Mouse (Mus musculus) ES-E14 (cell line): ENCODE results near the gene Gdpgp1. TPM values are rescaled to one million over a fixed set of nuclear protein-coding genes. Genes with fewer than 3 reads are reported as not detected.

ENCODE experiments used
- DNase-seq: peaks from one replicate; pipeline ENCODE4 v3.0.0-alpha.2; 2013; ENCODE audit warnings: low read depth, low spot score
- H3K27ac ChIP-seq: 2 replicates; pipeline ENCODE4 v1.5.1; 2012; ENCODE audit warnings: low read depth, mild to moderate bottlenecking, low read length, moderate library complexity, mixed read lengths; ENCODE audit not compliant: poor library complexity, insufficient read depth, severe bottlenecking
- H3K36me3 ChIP-seq: 2 replicates; pipeline ENCODE4 v1.6.1; 2012; ENCODE audit warnings: mild to moderate bottlenecking, low read length, moderate library complexity, mixed read lengths; ENCODE audit not compliant: control insufficient read depth, poor library complexity, insufficient read depth, severe bottlenecking
- H3K4me1 ChIP-seq, 2 experiments: fragments of 150-350 bp in 1 of 2; sonication (generic) in 1 of 2; 2 replicates each; pipeline ENCODE4 v1.6.1; 2012; ENCODE audit warnings: low read length in 2 of 2, mild to moderate bottlenecking in 1 of 2, mixed read lengths in 1 of 2; ENCODE audit not compliant: control insufficient read depth in 2 of 2, insufficient read depth in 2 of 2, poor library complexity in 1 of 2
- H3K4me3 ChIP-seq, 2 experiments: fragments of 150-350 bp in 1 of 2; sonication (generic) in 1 of 2; 2 replicates each; pipeline ENCODE4 v1.5.1; 2012; ENCODE audit warnings: low read length in 2 of 2, low read depth in 1 of 2, mild to moderate bottlenecking in 1 of 2, mixed read lengths in 1 of 2; ENCODE audit not compliant: insufficient read depth in 1 of 2, poor library complexity in 1 of 2, severe bottlenecking in 1 of 2
- H3K9ac ChIP-seq: 2 replicates; pipeline ENCODE4 v1.6.1; 2012; ENCODE audit warnings: low read depth, mild to moderate bottlenecking, low read length, mixed read lengths; ENCODE audit not compliant: poor library complexity, insufficient read depth, severe bottlenecking
- H3K9me3 ChIP-seq: fragments of 150-350 bp; sonication (generic); 2 replicates; pipeline ENCODE4 v1.6.1; 2012; ENCODE audit warnings: low read depth, mild to moderate bottlenecking, low read length; ENCODE audit not compliant: control insufficient read depth, insufficient read depth
- CHD2 ChIP-seq: IDR thresholded peaks from 2 replicates; pipeline ENCODE4 v1.6.1; 2014; ENCODE audit warnings: mild to moderate bottlenecking, low read depth, low read length, inconsistent platforms
- HCFC1 ChIP-seq: IDR thresholded peaks from 2 replicates; pipeline ENCODE4 v1.6.1; 2012; ENCODE audit warnings: low read length, inconsistent platforms, borderline replicate concordance; ENCODE audit not compliant: insufficient read depth
- MAFK ChIP-seq: IDR thresholded peaks from 2 replicates; pipeline ENCODE4 v1.6.1; 2014; ENCODE audit warnings: mild to moderate bottlenecking, low read depth, low read length, inconsistent platforms; ENCODE audit not compliant: insufficient read depth
- ZC3H11A ChIP-seq: IDR thresholded peaks from 2 replicates; pipeline ENCODE4 v1.6.1; 2012; ENCODE audit warnings: low read depth, mild to moderate bottlenecking, inconsistent platforms, low read length, borderline replicate concordance
- ZNF384 ChIP-seq: IDR thresholded peaks from 2 replicates; pipeline ENCODE4 v1.6.1; 2012; ENCODE audit warnings: low read depth, low read length, inconsistent platforms
- in situ Hi-C, 2 experiments: fragments of 600-800 bp; cut with MboI; formaldehyde crosslinking; loops; one replicate each; pipeline ENCODE4 v1.15.1; 2025; ENCODE audit warnings: low sequenced_read_pairs in 2 of 2, inconsistent platforms in 1 of 2; ENCODE audit not compliant: unreplicated experiment in 2 of 2
- total RNA-seq: library from RNA; depleted of rRNA; stranded (reverse); fragments of 300-350 nt; gene quantifications from 2 replicates; pipeline ENCODE4 v1.2.3, GENCODE M21; 2012

Gene Gdpgp1
- total RNA-seq, 1 experiment, result 4.4 TPM

- H3K4me3 ChIP-seq, result peak within 1 kb of the TSS; percentile 74 to 96
- in situ Hi-C loops, result no loop called here
- no peak within 1 kb of the TSS for H3K27ac ChIP-seq
- H3K36me3 ChIP-seq, result peaks cover 16% of the 10 kb centered on the region
- peak; percentile 91 for DNase-seq
- no peak for TF ChIP-seq ZNF384
- no peak for TF ChIP-seq CHD2
- no peak for TF ChIP-seq ZC3H11A
- no peak; the same call in 1 of the 2 replicates for TF ChIP-seq HCFC1
- TF ChIP-seq MAFK, result no peak
- H3K9ac ChIP-seq, result peak within 1 kb of the TSS; percentile 74
- no peaks in the 10 kb centered on the region for H3K4me1 ChIP-seq
- no peaks in the 10 kb centered on the region for H3K9me3 ChIP-seq
Observed at GRCm38 (mm10) chr7:80268897-80269750, 36.5 kb downstream of the Gdpgp1 start, which contains the start of gene Vps33b. Gene Vps33b (plus strand): TSS chr7:80269649.

DNA sequence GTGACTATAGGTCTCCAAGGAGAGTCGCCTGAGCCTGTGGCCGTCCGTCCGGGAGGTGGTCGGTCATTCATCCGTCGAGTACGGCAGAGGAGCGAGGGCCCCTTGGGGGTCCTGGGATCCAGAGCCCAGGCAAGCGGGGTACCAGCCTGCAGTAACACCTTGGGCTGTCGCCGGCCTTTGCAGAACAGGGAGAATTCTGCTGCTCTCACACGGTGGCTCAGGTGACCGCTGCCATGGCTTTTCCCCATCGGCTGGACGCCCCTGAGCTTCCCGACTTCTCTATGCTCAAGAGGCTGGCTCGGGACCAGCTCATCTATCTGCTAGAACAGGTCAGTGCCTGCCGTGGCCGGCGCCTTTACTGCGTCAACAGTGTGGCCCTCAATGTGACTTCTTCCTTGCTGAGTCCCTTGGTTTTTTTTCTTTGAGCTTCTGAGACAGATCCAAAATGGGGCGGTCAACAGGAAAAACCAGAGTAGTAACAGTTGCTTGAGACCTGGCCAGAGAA is 37.1 kb downstream of the Gdpgp1 start:
- Histone ChIP-seq H3K4me1 (no peaks in the 10 kb centered on the region), H3K9ac (peak overlapping the region; percentile 74), H3K36me3 (peaks cover 11% of the 10 kb centered on the region), H3K4me3 (peak overlapping the region; percentile 74 to 96), H3K27ac (no peak overlapping the region), H3K9me3 (no peaks in the 10 kb centered on the region)
- no peak for DNase-seq
- TF ChIP-seq ZC3H11A (no peak), HCFC1 (no peak), ZNF384 (no peak), MAFK (no peak), CHD2 (no peak)
- in situ Hi-C loops, result no loop called here

DNA sequence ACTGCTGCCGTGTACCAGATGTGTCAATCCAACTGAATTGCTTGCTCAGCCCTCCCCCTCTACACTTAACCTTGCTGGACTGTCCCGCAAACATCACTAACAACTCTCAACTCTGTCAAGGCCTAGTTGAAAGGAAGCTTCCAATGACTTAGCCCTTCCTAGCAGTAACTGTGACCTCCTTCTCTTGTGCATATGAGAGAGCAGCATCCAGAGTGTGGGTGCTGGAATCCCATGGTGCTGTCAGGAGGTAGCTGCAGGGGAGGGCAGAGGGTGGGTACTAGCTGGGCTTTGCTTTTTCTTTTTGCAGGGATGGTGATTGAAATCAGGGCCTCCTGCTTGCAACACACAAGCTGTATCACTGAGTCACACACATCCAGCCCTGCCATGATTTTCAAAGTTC is 40.8 kb downstream of the Gdpgp1 start:
- no peak for DNase-seq
- Histone ChIP-seq H3K9me3 (no peaks in the 10 kb centered on the region), H3K4me3 (no peak overlapping the region), H3K27ac (no peak overlapping the region), H3K4me1 (no peaks in the 10 kb centered on the region), H3K36me3 (peaks cover 11% of the 10 kb centered on the region), H3K9ac (no peak overlapping the region)
- in situ Hi-C loops, result no loop called here
- TF ChIP-seq CHD2, result no peak
- no peak for TF ChIP-seq ZC3H11A
- no peak for TF ChIP-seq MAFK
- TF ChIP-seq ZNF384, result no peak

DNA sequence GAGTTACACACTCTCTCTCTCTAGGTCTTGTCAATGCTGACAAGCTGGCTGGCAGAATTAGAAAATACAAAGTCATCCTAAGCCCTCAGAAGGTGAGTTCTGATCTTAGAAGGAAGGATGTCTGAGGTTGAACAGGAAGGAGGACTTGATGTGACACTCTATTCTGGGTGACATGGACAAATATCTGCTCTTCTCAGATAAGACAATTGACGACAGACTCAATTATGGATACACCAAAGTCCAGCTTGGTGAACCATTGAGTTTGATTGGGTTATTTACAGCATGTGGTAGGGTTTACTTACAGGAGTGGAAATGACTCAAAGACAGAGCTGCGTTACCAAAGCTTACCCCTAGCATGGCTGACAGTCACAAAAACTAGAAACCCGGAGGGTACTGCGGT is 43.7 kb downstream of the Gdpgp1 start:
- Histone ChIP-seq H3K4me3 (no peak overlapping the region), H3K4me1 (no peaks in the 10 kb centered on the region), H3K36me3 (peaks cover 14% of the 10 kb centered on the region), H3K9ac (no peak overlapping the region), H3K9me3 (no peaks in the 10 kb centered on the region), H3K27ac (no peak overlapping the region)
- in situ Hi-C loops, result no loop called here
- TF ChIP-seq ZNF384 (no peak), CHD2 (no peak), ZC3H11A (no peak), MAFK (no peak), HCFC1 (no peak)
- DNase-seq, result no peak

DNA sequence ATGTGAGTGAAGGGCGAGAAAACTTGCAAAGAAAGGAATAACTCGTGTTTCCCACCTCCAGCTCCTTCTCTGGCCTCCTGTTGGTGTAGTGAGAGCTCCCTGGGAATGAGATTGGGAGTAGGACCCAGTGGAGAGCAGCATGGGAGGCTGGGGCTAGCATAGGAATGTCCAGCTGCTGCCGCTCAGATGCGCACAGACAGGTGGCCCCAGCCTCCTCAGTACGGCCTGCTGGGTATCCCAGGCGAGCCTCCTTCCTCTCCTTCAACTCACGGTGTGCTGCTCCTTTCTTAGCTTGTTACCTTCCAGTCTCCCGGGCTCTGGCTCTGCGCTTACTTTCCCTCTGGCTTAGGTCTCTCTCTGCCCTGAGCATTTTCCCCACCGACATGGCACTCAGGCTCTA is 47.4 kb downstream of the Gdpgp1 start:
- H3K36me3 ChIP-seq, result peaks cover 20% of the 10 kb centered on the region
- no peak overlapping the region for H3K9ac ChIP-seq
- no peaks in the 10 kb centered on the region for H3K4me1 ChIP-seq
- in situ Hi-C loops, result no loop called here
- no peak overlapping the region for H3K27ac ChIP-seq
- H3K4me3 ChIP-seq, result no peak overlapping the region
- no peaks in the 10 kb centered on the region for H3K9me3 ChIP-seq
- no peak for TF ChIP-seq HCFC1
- no peak for TF ChIP-seq ZNF384
- no peak for TF ChIP-seq ZC3H11A
- TF ChIP-seq MAFK, result no peak
- TF ChIP-seq CHD2, result no peak
- DNase-seq, result no peak
